Comparison of ENCODE assay signal across 8 mouse cellular contexts in genomic region chr1:53312989-53313967, GRCm38 (mm10). TPM values are rescaled to one million over a fixed set of nuclear protein-coding genes. Genes with fewer than 3 reads are reported as not detected.
DNase-seq lines count a peak whose midpoint lies in the region; ATAC-seq lines count a peak whose summit lies in the region.

TSS of gene Osgepl1 (plus strand) at chr1:53313624.

- H3K4me3 ChIP-seq in hindbrain, embryonic 14.5 days (replicated peaks; ENCODE audit: low read length), result peak within 1 kb of the TSS; percentile 50

- peak within 1 kb of the TSS; percentile 76 for H3K9ac ChIP-seq in hindbrain, embryonic 14.5 days

- peaks cover 10% of the 10 kb centered on the region for H3K36me3 ChIP-seq in hindbrain, embryonic 14.5 days (replicated peaks; ENCODE audit: control insufficient read depth, insufficient read depth)

- no peaks in the 10 kb centered on the region for H3K27me3 ChIP-seq in hindbrain, embryonic 14.5 days (ENCODE audit: control insufficient read depth, insufficient read depth, low read length)

- peak; percentile 85 for DNase-seq in R1 (ENCODE audit: low read depth, low spot score)
- peak; percentile 91 to 94 for DNase-seq in cerebellum, postnatal 25 days
- DNase-seq in frontal cortex, postnatal 25 days (ENCODE audit: low spot score in 2 of 2), result peak; percentile 72 to 75
- DNase-seq in hindbrain, embryonic 14.5 days (ENCODE audit: low spot score), result peak; percentile 91
- peak; percentile 81 to 82 for DNase-seq in layer of hippocampus, postnatal 36 days
- DNase-seq in lung, postnatal 36 days, result peak; percentile 90
- peak; percentile 91 for DNase-seq in retina, postnatal 1 day
- peak; percentile 72 to 73 for DNase-seq in urinary bladder, adult 18-20 months (ENCODE audit: low spot score in 2 of 2)

- WGBS in hindbrain, embryonic 14.5 days, result 3% methylated on average over 27 of the region's 27 CpGs

- ATAC-seq in hindbrain, embryonic 14.5 days (ENCODE audit: low FRiP score), result peak; percentile 99

- no peaks in the 10 kb centered on the region for H3K9me3 ChIP-seq in hindbrain, embryonic 14.5 days (ENCODE audit: control insufficient read depth, low read length)

- H3K4me1 ChIP-seq in hindbrain, embryonic 14.5 days (replicated peaks; ENCODE audit: control insufficient read depth, insufficient read depth, low read length), result 0 out of 2 replicates have a peak, but pooled peaks cover 6% of the 10 kb centered on the region

- peak within 1 kb of the TSS; percentile 61 for H3K4me2 ChIP-seq in hindbrain, embryonic 14.5 days (replicated peaks)

- H3K27ac ChIP-seq in hindbrain, embryonic 14.5 days, result peak within 1 kb of the TSS; percentile 83

RNA-seq across cellular contexts. Expression of gene Osgepl1, which starts in this region (rescaled TPM):
- 20.8 and 21.1 TPM in 2 replicates for polyA plus RNA-seq in hindbrain, embryonic 14.5 days (2014; fragmentation: Nextera tagmentation; extraction: Ambion mirVana)
- 10 to 100 TPM; 17.9 to 18.9 TPM for total RNA-seq in layer of hippocampus, postnatal 36 days (2021)

Comparison
In these comparisons a context has a peak if more than half of its experiments do, and no peak if none do; other contexts are left out.
1. Peak in every context shown above with its lines: DNase-seq, ATAC-seq, H3K4me3 ChIP-seq and H3K27ac ChIP-seq.